Mouse (Mus musculus): ENCODE measurements around the gene Cux2. TPM values are rescaled to one million over a fixed set of nuclear protein-coding genes. Genes with fewer than 3 reads are reported as not detected.
A peak's percentile ranks its signal among the peaks of the same experiment; 100 is the strongest.

Gene Cux2
- polyA plus RNA-seq, 1 experiment from 2014 or later, result 1.5 TPM

DNA sequence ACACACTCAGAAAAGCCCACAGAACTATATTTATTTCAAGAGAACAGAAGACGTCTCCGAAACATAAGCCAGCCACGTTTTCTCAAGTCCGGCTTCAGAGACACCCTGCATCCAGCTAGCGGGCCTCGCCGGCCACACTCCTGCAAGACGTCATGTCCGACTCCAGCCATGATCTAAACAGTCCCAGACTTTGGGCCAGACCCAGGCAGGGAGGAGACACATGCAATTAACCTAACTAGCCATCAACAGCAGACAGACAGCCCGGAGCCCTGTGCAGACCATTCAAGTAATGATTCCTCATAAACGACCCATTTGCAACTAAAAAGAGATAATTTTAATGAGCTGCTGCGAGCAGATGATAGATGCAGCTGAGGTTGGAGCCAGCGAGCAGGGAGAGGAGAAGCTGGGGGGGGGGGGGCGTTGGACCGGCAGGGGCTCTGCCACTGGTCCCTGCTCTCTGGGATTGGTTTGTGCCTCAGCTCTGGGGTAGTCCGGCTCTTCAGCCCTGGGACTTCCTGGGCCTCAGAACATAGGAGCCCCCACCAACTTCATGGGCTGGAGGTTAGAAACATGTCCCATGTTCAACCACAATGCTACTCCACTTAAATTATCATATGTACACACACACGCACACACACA is 121.4 kb downstream of the Cux2 start:
- no peak overlapping the region for H3K9ac ChIP-seq (ENCODE audit: low read depth, low read length)

GRCm38 (mm10) chr5:121926543-121926814 is 123.4 kb downstream of the Cux2 start:
- Histone ChIP-seq H3K4me2 (replicated peaks; ENCODE audit: low read depth) (no peak overlapping the region), H3K9ac (ENCODE audit: low read depth, low read length) (no peak overlapping the region), H3K27ac (ENCODE audit: low read depth, low read length) (no peak overlapping the region), H3K4me1 (replicated peaks; ENCODE audit: control insufficient read depth, insufficient read depth, low read length) (no peaks in the 10 kb centered on the region), H3K36me3 (ENCODE audit: control insufficient read depth, insufficient read depth) (no peaks in the 10 kb centered on the region), H3K27me3 (replicated peaks; ENCODE audit: control insufficient read depth, insufficient read depth, low read length) (peaks cover 17% of the 10 kb centered on the region; the same call in 1 of the 2 replicates), H3K4me3 (ENCODE audit: low read depth, low read length) (no peak overlapping the region), H3K9me3 (ENCODE audit: control insufficient read depth) (no peaks in the 10 kb centered on the region)
- ATAC-seq, result no peak
- TF ChIP-seq CTCF (IDR thresholded peaks at IDR 0.05; ENCODE audit: low read depth), result no peak
- WGBS, result 21% methylated on average over 2 of the region's 2 CpGs

More for the DNA sequence above, 121.4 kb downstream of the Cux2 start:
- no peaks in the 10 kb centered on the region for H3K4me1 ChIP-seq (replicated peaks; ENCODE audit: control insufficient read depth, insufficient read depth, low read length)
- WGBS, result 44% methylated on average over 16 of the region's 17 CpGs
- H3K4me2 ChIP-seq (replicated peaks; ENCODE audit: low read depth), result no peak overlapping the region
- 0 out of 2 replicates have a peak, but pooled peaks have one; percentile 28 for ATAC-seq
- no peaks in the 10 kb centered on the region for H3K9me3 ChIP-seq (ENCODE audit: control insufficient read depth)
- H3K27me3 ChIP-seq (replicated peaks; ENCODE audit: control insufficient read depth, insufficient read depth, low read length), result peaks cover 17% of the 10 kb centered on the region; the same call in 1 of the 2 replicates
- H3K36me3 ChIP-seq (ENCODE audit: control insufficient read depth, insufficient read depth), result no peaks in the 10 kb centered on the region
- TF ChIP-seq CTCF (IDR thresholded peaks at IDR 0.05; ENCODE audit: low read depth), result no peak
- H3K27ac ChIP-seq (ENCODE audit: low read depth, low read length), result no peak overlapping the region
- no peak overlapping the region for H3K4me3 ChIP-seq (ENCODE audit: low read depth, low read length)

- Histone ChIP-seq H3K27me3 (replicated peaks; ENCODE audit: control insufficient read depth, insufficient read depth, low read length) (peaks cover 17% of the 10 kb centered on the region; the same call in 1 of the 2 replicates), H3K4me3 (ENCODE audit: low read depth, low read length) (no peak overlapping the region), H3K9ac (ENCODE audit: low read depth, low read length) (no peak overlapping the region), H3K9me3 (ENCODE audit: control insufficient read depth) (no peaks in the 10 kb centered on the region), H3K36me3 (ENCODE audit: control insufficient read depth, insufficient read depth) (no peaks in the 10 kb centered on the region), H3K4me1 (replicated peaks; ENCODE audit: control insufficient read depth, insufficient read depth, low read length) (no peaks in the 10 kb centered on the region), H3K27ac (ENCODE audit: low read depth, low read length) (no peak overlapping the region), H3K4me2 (replicated peaks; ENCODE audit: low read depth) (no peak overlapping the region)
- no peak for ATAC-seq
- WGBS, result 49% methylated on average over 28 of the region's 28 CpGs
- no peak for TF ChIP-seq CTCF (IDR thresholded peaks at IDR 0.05; ENCODE audit: low read depth)
These were observed 124.0 kb downstream of the Cux2 start for GRCm38 (mm10) chr5:121925751-121926542.

DNA sequence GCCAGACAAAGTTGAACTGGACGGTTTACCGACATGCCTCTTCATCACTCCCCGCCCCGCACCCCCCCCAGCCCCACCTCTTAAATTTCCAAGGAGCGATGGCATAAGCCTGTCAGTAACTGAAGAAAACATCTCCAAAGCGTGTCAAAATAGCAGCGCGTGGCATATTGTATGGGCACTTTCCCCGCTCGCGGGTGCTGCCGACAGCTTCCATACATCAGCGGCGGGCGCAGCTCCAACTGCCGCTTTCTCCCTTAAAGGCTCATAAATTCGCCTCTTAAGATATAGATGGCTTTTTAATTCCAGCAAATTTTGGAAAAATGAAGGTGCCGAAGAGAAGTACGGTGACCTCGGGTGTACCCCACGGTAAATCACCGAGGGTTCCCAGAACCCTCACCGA is 124.6 kb downstream of the Cux2 start:
- Histone ChIP-seq H3K36me3 (ENCODE audit: control insufficient read depth, insufficient read depth) (no peaks in the 10 kb centered on the region), H3K4me1 (replicated peaks; ENCODE audit: control insufficient read depth, insufficient read depth, low read length) (no peaks in the 10 kb centered on the region), H3K27ac (ENCODE audit: low read depth, low read length) (no peak overlapping the region), H3K27me3 (replicated peaks; ENCODE audit: control insufficient read depth, insufficient read depth, low read length) (peaks cover 17% of the 10 kb centered on the region; the same call in 1 of the 2 replicates), H3K9ac (ENCODE audit: low read depth, low read length) (no peak overlapping the region), H3K4me2 (replicated peaks; ENCODE audit: low read depth) (no peak overlapping the region), H3K9me3 (ENCODE audit: control insufficient read depth) (no peaks in the 10 kb centered on the region), H3K4me3 (ENCODE audit: low read depth, low read length) (no peak overlapping the region)
- TF ChIP-seq CTCF (IDR thresholded peaks at IDR 0.05; ENCODE audit: low read depth), result no peak
- no peak for ATAC-seq
- 38% methylated on average over 23 of the region's 23 CpGs for WGBS

- no peak overlapping the region for H3K4me3 ChIP-seq (ENCODE audit: low read depth, low read length)
- no peak overlapping the region for H3K27ac ChIP-seq (ENCODE audit: low read depth, low read length)
- H3K9me3 ChIP-seq (ENCODE audit: control insufficient read depth), result no peaks in the 10 kb centered on the region
- no peaks in the 10 kb centered on the region for H3K4me1 ChIP-seq (replicated peaks; ENCODE audit: control insufficient read depth, insufficient read depth, low read length)
- H3K4me2 ChIP-seq (replicated peaks; ENCODE audit: low read depth), result no peak overlapping the region
- ATAC-seq, result no peak
- WGBS, result 22% methylated on average over 9 of the region's 9 CpGs
- H3K36me3 ChIP-seq (ENCODE audit: control insufficient read depth, insufficient read depth), result no peaks in the 10 kb centered on the region
- no peak for TF ChIP-seq CTCF (IDR thresholded peaks at IDR 0.05; ENCODE audit: low read depth)
- no peak overlapping the region for H3K9ac ChIP-seq (ENCODE audit: low read depth, low read length)
- H3K27me3 ChIP-seq (replicated peaks; ENCODE audit: control insufficient read depth, insufficient read depth, low read length), result peaks cover 17% of the 10 kb centered on the region; the same call in 1 of the 2 replicates
These were observed 125.5 kb downstream of the Cux2 start for GRCm38 (mm10) chr5:121924423-121924822.

GRCm38 (mm10) chr5:121922942-121923826 is 126.7 kb downstream of the Cux2 start:
- Histone ChIP-seq H3K4me1 (replicated peaks; ENCODE audit: control insufficient read depth, insufficient read depth, low read length) (no peaks in the 10 kb centered on the region), H3K27ac (ENCODE audit: low read depth, low read length) (no peak overlapping the region), H3K4me2 (replicated peaks; ENCODE audit: low read depth) (no peak overlapping the region), H3K4me3 (ENCODE audit: low read depth, low read length) (no peak overlapping the region), H3K27me3 (replicated peaks; ENCODE audit: control insufficient read depth, insufficient read depth, low read length) (peaks cover 17% of the 10 kb centered on the region; the same call in 1 of the 2 replicates), H3K36me3 (ENCODE audit: control insufficient read depth, insufficient read depth) (no peaks in the 10 kb centered on the region), H3K9me3 (ENCODE audit: control insufficient read depth) (no peaks in the 10 kb centered on the region), H3K9ac (ENCODE audit: low read depth, low read length) (no peak overlapping the region)
- ATAC-seq, result no peak
- TF ChIP-seq CTCF (IDR thresholded peaks at IDR 0.05; ENCODE audit: low read depth), result no peak
- 67% methylated on average over 17 of the region's 17 CpGs for WGBS

Data from intestine, postnatal 0 days (tissue).